Mouse (Mus musculus): Measurements from ENCODE around the gene Ankrd55.

- TF ChIP-seq GATA1 (IDR thresholded peaks at IDR 0.05; ENCODE audit: borderline replicate concordance, low read length) (no peak), FLI1 (IDR thresholded peaks at IDR 0.05; ENCODE audit: low read length) (no peak)
Measured at GRCm38 (mm10) chr13:112278251-112278650, 10.0 kb upstream of the Ankrd55 start.
